Mouse (Mus musculus) stomach, postnatal 0 days (tissue): ENCODE measurements around the gene Ptprn2. TPM values are rescaled to one million over a fixed set of nuclear protein-coding genes. Genes with fewer than 3 reads are reported as not detected.

Source experiments
- ATAC-seq: fragments of 200-750 bp; cut with Nextera tagmentation; 2 replicates; pipeline ENCODE4 v1.8.0; 2017; ENCODE audit not compliant: low FRiP score, low TSS enrichment
- DNase-seq: peaks from one replicate; pipeline ENCODE4 v3.0.0-alpha.2; 2016; ENCODE audit warnings: low spot score
- H3K27ac ChIP-seq: fragments of 300-500 bp; sonication (generic); replicated peaks from 2 replicates; pipeline ENCODE4 v1.5.1; 2014; ENCODE audit warnings: mild to moderate bottlenecking, control low read depth
- H3K27me3 ChIP-seq: fragments of 300-500 bp; sonication (generic); 2 replicates; pipeline ENCODE4 v1.6.1; 2014; ENCODE audit warnings: low read length; ENCODE audit not compliant: control insufficient read depth, insufficient read depth
- H3K36me3 ChIP-seq: fragments of 300-500 bp; sonication (generic); 2 replicates; pipeline ENCODE4 v1.6.1; 2014; ENCODE audit warnings: low read length, mixed read lengths; ENCODE audit not compliant: control insufficient read depth, insufficient read depth
- H3K4me1 ChIP-seq: fragments of 300-500 bp; sonication (generic); replicated peaks from 2 replicates; pipeline ENCODE4 v1.6.1; 2014; ENCODE audit warnings: antibody characterized with exemption; ENCODE audit not compliant: control insufficient read depth, insufficient read depth
- H3K4me2 ChIP-seq: fragments of 300-500 bp; sonication (generic); replicated peaks from 2 replicates; pipeline ENCODE4 v1.6.1; 2014; ENCODE audit warnings: low read depth, mild to moderate bottlenecking, control low read depth, moderate library complexity
- H3K4me3 ChIP-seq: fragments of 300-500 bp; sonication (generic); 2 replicates; pipeline ENCODE4 v1.5.1; 2014; ENCODE audit warnings: low read depth, low read length, control low read depth
- H3K9ac ChIP-seq: fragments of 300-500 bp; sonication (generic); 2 replicates; pipeline ENCODE4 v1.6.1; 2014; ENCODE audit warnings: mild to moderate bottlenecking, low read length, control low read depth, mixed read lengths
- H3K9me3 ChIP-seq: fragments of 300-500 bp; sonication (generic); 2 replicates; pipeline ENCODE4 v1.6.1; 2016; ENCODE audit warnings: low read length; ENCODE audit not compliant: control insufficient read depth
- CTCF ChIP-seq: IDR thresholded peaks from 2 replicates; pipeline ENCODE4 v1.5.1; 2016; ENCODE audit warnings: antibody characterized with exemption, low read depth, mild to moderate bottlenecking, moderate library complexity
- EP300 ChIP-seq: optimal IDR thresholded peaks from 2 replicates; pipeline ENCODE3; 2016; ENCODE audit warnings: antibody characterized with exemption
- WGBS: fragments of 180-500 bp; shearing (Covaris S2); extraction: QIAGEN DNeasy Blood & Tissue Kit; methylation state at CpG from one replicate; pipeline ENCODE4 v1.1.7; 2014; 5-methylcytosine and 5-hydroxymethylcytosine counted together
- polyA plus RNA-seq: library from polyadenylated mRNA; unstranded; fragments of >200 nt; fragmentation: Nextera tagmentation; extraction: Ambion mirVana; gene quantifications from 2 replicates; pipeline ENCODE4 v1.2.1, GENCODE M21; 2015

The Ptprn2 gene
- polyA plus RNA-seq, 1 experiment from 2014 or later = 6.0 TPM

DNA sequence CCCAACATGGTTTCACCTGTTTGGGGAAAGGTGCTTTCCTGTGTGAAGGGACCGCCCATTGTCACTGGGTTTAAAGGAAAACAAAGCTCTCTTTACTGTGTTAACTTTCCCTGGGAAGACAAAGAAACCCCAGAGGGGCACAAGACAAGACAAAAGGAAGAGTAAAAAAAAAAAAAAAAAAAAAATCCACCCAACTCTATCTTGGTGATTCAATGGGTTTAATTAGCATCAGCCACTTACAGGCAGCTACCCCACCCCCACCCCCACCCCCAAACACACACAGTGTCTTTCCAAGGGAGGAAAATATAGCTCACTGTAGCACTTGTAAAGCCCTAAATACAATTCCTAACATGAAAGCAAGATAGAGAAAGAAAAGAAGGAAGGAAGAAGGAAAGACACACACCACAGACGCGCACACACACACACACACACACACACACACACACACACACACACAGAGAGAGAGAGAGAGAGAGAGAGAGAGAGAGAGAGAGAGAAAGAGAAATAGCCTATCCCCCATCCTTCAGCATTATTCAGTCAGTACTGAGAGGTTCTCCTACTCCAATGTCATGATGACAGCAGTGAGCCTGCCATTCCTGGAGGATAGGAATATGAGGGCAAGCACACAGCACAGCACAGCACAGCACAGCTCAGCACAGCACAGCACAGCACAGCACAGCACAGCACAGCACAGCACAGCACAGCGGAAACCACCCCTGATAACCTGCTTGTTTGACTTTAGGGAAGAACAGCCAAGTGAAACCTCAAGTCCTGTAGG lies 462.8 kb downstream of the Ptprn2 start:
- TF ChIP-seq EP300 (no peak), CTCF (no peak)
- no peaks in the 10 kb centered on the region for H3K36me3 ChIP-seq
- no peaks in the 10 kb centered on the region for H3K9me3 ChIP-seq
- WGBS = 78% methylated on average over 4 of the region's 4 CpGs
- H3K9ac ChIP-seq = no peak overlapping the region
- ATAC-seq (no peak), DNase-seq (no peak)
- H3K27me3 ChIP-seq = no peaks in the 10 kb centered on the region
- H3K4me1 ChIP-seq = no peaks in the 10 kb centered on the region
- H3K27ac ChIP-seq = no peak overlapping the region
- no peak overlapping the region for H3K4me3 ChIP-seq
- no peak overlapping the region for H3K4me2 ChIP-seq

DNA sequence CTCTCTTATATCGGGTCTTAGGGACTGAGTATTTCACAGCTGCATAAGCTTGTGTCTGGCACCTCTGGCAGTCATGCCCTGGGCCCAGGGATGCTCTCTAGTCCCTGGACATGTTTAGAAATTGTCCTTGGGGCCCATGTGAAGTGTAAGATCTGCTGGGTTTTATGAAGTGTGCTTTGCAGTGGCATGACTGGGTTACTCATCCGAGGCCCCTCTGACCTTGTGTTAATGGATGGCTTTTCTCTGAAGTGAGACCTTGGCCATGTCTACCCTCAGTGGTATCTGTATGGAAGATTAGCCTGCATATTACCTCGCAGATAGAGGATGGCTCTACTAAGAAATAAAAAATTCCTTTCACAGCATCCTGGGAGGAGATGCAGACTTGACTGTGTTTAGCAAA lies 464.2 kb downstream of the Ptprn2 start:
- no peak for TF ChIP-seq EP300
- TF ChIP-seq CTCF = no peak
- H3K4me1 ChIP-seq = no peaks in the 10 kb centered on the region
- no peaks in the 10 kb centered on the region for H3K36me3 ChIP-seq
- no peak overlapping the region for H3K27ac ChIP-seq
- no peak overlapping the region for H3K9ac ChIP-seq
- WGBS = 70% methylated on average over 3 of the region's 3 CpGs
- H3K27me3 ChIP-seq = no peaks in the 10 kb centered on the region
- ATAC-seq = no peak
- DNase-seq = no peak
- no peak overlapping the region for H3K4me2 ChIP-seq
- no peak overlapping the region for H3K4me3 ChIP-seq
- no peaks in the 10 kb centered on the region for H3K9me3 ChIP-seq

DNA sequence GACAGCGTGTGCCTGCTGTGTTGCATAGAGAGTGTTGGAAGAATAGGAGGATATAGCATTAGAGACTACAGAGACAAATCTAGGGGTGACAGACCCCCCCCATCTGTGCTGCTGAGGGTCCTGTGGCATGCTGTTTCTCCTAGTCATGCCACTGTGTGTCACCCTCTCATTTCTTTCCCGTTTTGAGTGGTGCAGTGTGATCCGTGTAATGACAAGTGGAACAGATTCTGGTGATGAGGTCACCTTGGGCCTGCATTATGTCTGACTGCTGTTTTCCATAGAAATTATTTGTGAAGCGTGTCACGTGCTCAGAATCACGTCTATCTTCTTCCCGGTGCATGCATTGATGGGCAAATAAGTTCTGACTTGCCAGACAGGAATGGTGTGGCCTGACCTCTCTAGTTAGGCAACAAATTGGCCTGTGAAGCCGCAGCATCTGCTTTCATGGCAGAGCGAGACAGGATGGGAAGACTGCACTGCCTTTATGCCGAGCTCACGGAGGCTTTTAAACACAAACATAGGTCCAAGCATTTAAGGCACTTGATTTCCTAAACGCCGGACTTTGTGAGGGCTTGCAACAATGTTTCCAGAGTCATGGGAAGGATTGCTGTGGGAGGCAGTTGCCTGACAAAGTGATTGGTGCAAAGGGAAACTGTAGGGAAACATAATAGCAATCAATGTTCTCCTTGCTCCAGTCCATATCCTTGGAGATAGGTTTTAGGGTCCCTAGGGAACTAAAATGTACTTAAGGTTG lies 467.1 kb downstream of the Ptprn2 start:
- TF ChIP-seq EP300 = no peak
- DNase-seq = no peak

DNA sequence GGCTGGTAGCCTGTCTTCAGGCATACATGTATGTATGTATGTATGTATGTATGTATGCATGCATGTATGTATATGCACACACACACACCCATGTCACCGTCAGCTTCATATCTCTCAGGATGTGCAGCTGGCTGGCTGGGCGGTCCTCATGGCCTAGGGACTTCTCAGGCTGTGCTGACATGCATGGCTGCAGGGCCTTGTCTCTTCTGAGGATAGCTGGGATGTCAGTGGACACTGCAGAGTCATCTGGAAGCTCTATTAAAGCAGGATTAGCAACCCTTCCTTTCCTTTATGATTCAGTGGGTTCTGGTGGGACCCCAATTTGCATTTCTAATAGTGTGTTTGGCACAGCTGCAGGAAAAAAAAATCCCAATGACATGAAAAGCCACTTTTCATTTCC lies 473.6 kb downstream of the Ptprn2 start:
- ATAC-seq = no peak
- no peaks in the 10 kb centered on the region for H3K4me1 ChIP-seq
- WGBS = 88% methylated on average over 2 of the region's 2 CpGs
- DNase-seq = no peak
- no peak overlapping the region for H3K4me2 ChIP-seq
- TF ChIP-seq CTCF = no peak
- no peak for TF ChIP-seq EP300
- H3K27ac ChIP-seq = no peak overlapping the region
- no peak overlapping the region for H3K4me3 ChIP-seq
- H3K9me3 ChIP-seq = no peaks in the 10 kb centered on the region
- no peaks in the 10 kb centered on the region for H3K27me3 ChIP-seq
- no peaks in the 10 kb centered on the region for H3K36me3 ChIP-seq
- H3K9ac ChIP-seq = no peak overlapping the region

More for the DNA sequence above, 467.1 kb downstream of the Ptprn2 start:
- ATAC-seq = no peak
- H3K36me3 ChIP-seq = no peaks in the 10 kb centered on the region
- no peaks in the 10 kb centered on the region for H3K9me3 ChIP-seq
- no peak overlapping the region for H3K27ac ChIP-seq
- H3K4me3 ChIP-seq = no peak overlapping the region
- no peaks in the 10 kb centered on the region for H3K27me3 ChIP-seq
- H3K4me2 ChIP-seq = no peak overlapping the region
- H3K4me1 ChIP-seq = no peaks in the 10 kb centered on the region
- no peak overlapping the region for H3K9ac ChIP-seq
- 74% methylated on average over 13 of the region's 13 CpGs for WGBS

DNA sequence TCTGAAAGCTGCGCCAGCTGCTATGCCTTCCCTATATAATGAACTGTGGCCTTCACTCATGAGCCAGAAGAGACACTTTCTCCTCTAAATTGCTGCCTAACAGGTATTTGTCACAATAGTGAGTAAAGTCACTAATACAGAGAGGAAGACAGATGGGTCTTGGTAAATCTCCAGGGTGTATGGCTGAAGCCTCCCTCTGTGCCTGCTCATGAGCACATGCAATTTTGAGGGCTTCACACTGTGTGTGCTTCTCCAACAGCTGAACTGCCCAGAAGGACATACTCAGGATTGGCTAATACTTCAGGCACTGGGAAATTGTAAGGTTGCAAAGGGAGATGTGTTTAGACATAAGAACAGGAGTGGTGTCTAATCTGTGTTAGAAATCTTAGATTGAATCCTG lies 478.4 kb downstream of the Ptprn2 start:
- ATAC-seq = no peak
- 92% methylated on average over 1 of the region's 1 CpGs for WGBS
- Histone ChIP-seq H3K27me3 (no peaks in the 10 kb centered on the region), H3K4me2 (no peak overlapping the region), H3K9me3 (no peaks in the 10 kb centered on the region), H3K4me3 (no peak overlapping the region), H3K36me3 (no peaks in the 10 kb centered on the region), H3K9ac (no peak overlapping the region), H3K27ac (no peak overlapping the region), H3K4me1 (no peaks in the 10 kb centered on the region)
- TF ChIP-seq EP300 = no peak
- no peak for TF ChIP-seq CTCF
- DNase-seq = no peak

DNA sequence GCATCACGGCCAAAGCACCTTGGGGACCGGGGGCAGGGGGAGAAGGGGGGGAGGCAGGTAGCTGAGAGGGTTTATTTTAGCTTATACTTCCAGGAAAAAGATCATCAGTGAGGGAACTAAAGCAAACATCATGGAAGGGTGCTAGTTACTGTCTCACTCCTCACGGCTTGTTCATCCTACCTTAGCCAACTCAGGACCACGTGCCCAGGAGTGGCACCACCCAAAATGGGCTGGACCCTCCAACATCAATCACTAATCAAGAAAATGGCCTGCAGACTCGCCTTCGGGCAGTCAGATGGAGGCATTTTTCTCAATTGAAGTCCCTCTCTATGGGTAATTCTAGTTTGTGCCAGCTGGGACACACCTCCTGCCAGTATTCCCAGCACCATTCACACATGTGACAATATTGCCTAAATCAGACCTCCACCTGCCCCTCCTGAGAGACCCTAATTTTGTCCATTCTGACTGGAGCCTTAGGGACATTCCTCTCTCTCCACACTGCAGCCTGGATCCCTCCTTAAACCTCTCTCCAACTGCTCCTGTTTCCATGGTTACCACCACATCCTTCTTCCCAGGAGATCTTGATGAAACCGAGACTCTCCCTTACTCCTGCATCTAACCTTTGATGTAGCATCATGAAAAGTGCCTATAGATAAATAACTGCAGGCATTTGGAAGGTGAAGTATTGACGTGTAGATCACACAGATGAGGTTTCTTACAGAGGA lies 482.9 kb downstream of the Ptprn2 start:
- Histone ChIP-seq H3K36me3 (no peaks in the 10 kb centered on the region), H3K4me1 (no peaks in the 10 kb centered on the region), H3K4me3 (no peak overlapping the region), H3K27ac (no peak overlapping the region), H3K27me3 (no peaks in the 10 kb centered on the region), H3K9ac (no peak overlapping the region), H3K4me2 (no peak overlapping the region), H3K9me3 (no peaks in the 10 kb centered on the region)
- DNase-seq (no peak), ATAC-seq (no peak)
- TF ChIP-seq CTCF = no peak
- TF ChIP-seq EP300 = no peak
- 58% methylated on average over 8 of the region's 8 CpGs for WGBS
